Mouse (Mus musculus) CD4-positive, CD25-positive, alpha-beta regulatory T cell, adult 2 months (primary cell): ENCODE results near the gene Dda1.
"Not testable (repeated sequence)": the region's sequence is repeated elsewhere in the genome, so short reads cannot be mapped to it uniquely, and the experiment has no call there.

Experiments used
- DNase-seq: peaks from one replicate; pipeline ENCODE4 v3.0.0-alpha.2; 2012; ENCODE audit warnings: low read depth, low spot score

Gene Dda1

GRCm38 (mm10) chr8:71468916-71469315, at the start of gene Dda1:
Gene Dda1, plus strand, starts transcription at chr8:71469199.
- DNase-seq: peak; percentile 99

GRCm38 (mm10) chr8:71422121-71422520, 46.9 kb upstream of the Dda1 start:
- DNase-seq: no peak

GRCm38 (mm10) chr8:71432935-71433334, 36.1 kb upstream of the Dda1 start:
- DNase-seq: not testable (repeated sequence)

GRCm38 (mm10) chr8:71437041-71437440, 32.0 kb upstream of the Dda1 start:
- DNase-seq: no peak

GRCm38 (mm10) chr8:71441404-71441803, 27.6 kb upstream of the Dda1 start:
- DNase-seq: peak; percentile 85

GRCm38 (mm10) chr8:71445096-71445495, 23.9 kb upstream of the Dda1 start:
- DNase-seq: no peak

GRCm38 (mm10) chr8:71451337-71451736, 17.7 kb upstream of the Dda1 start:
- DNase-seq: no peak

GRCm38 (mm10) chr8:71451777-71452176, 17.2 kb upstream of the Dda1 start:
- no peak for DNase-seq

- no peak for DNase-seq
Observed at GRCm38 (mm10) chr8:71452669-71453068, 16.3 kb upstream of the Dda1 start.

GRCm38 (mm10) chr8:71454668-71455067, 14.3 kb upstream of the Dda1 start:
- no peak for DNase-seq

GRCm38 (mm10) chr8:71456906-71457305, 12.1 kb upstream of the Dda1 start:
- DNase-seq: no peak

GRCm38 (mm10) chr8:71457659-71458270, 11.2 kb upstream of the Dda1 start:
- DNase-seq: no peak

- DNase-seq: no peak
Observed at GRCm38 (mm10) chr8:71460716-71461115, 8.3 kb upstream of the Dda1 start.

- no peak for DNase-seq
Observed at GRCm38 (mm10) chr8:71461152-71461840, 7.7 kb upstream of the Dda1 start.

GRCm38 (mm10) chr8:71462191-71462590, 6.8 kb upstream of the Dda1 start:
- no peak for DNase-seq

- DNase-seq: peak; percentile 95
Observed at GRCm38 (mm10) chr8:71462786-71463185, 6.2 kb upstream of the Dda1 start.

- peak; percentile 96 for DNase-seq
Observed at GRCm38 (mm10) chr8:71463188-71464033, 5.6 kb upstream of the Dda1 start, which contains the start of gene Abhd8. Gene Abhd8, minus strand, starts transcription at chr8:71463655.

- peak; percentile 99 for DNase-seq
Observed at GRCm38 (mm10) chr8:71464513-71465500, 4.2 kb upstream of the Dda1 start, which contains the start of gene Mrpl34. Gene Mrpl34, plus strand, starts transcription at chr8:71464959.

- no peak for DNase-seq
Observed at GRCm38 (mm10) chr8:71465733-71466132, 3.3 kb upstream of the Dda1 start.

GRCm38 (mm10) chr8:71466198-71466597, 2.8 kb upstream of the Dda1 start:
- no peak for DNase-seq

- no peak for DNase-seq
Observed at GRCm38 (mm10) chr8:71467201-71467600, 1.8 kb upstream of the Dda1 start.
